Mouse (Mus musculus): ENCODE results near the gene Agbl1.

Gene Agbl1

DNA sequence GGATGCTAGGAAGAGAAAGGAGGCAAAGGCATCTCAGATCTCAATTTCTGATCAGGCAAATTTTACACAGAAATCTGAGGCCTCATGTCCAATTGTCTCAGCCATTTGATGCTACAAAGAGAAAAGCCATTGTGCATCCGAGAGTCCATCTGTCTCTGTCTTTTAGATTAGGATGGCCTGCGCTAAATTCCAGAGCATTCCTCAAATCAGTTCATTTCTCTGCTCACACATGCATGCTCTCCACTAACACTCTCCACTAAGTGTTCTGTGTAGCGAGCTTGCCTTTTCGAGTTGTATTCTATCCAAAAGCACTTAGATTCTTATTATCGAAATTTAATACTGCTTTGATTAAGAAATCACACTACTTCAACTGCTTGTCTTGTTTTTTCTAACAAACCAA lies 159.6 kb downstream of the Agbl1 start:
- DNase-seq (ENCODE audit: low spot score in 2 of 2): no peak

DNA sequence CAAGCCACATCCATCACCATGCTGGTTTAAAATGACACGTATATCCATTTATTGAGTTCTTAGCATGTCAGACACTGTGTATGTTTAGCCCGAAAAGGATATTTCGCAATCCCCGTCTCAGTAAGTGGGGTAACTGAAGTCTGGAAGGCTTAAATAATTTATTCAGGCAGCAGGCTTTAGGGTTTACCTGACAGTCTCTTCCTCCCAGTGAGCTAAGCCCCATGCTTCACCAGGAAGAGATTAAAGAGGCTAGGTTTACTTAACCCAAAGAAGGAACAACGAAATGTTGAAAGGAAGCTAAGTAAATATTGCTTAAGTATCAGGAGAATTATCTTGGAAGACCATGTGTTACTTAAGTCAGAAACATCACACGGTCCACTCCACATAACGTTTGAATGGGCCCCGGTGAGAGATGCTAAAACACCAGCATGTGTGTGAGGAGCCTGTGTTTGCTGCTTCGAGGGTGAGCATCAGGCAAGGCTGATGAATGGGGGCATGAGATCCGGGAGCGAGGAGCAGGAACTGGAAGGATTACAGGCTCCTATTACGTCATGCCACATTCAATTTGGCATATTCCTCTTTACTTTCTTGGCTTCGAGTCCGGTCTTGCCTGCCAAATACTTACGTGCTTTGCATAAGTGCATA lies 162.7 kb downstream of the Agbl1 start:
- no peak for DNase-seq (ENCODE audit: low spot score in 2 of 2)

DNA sequence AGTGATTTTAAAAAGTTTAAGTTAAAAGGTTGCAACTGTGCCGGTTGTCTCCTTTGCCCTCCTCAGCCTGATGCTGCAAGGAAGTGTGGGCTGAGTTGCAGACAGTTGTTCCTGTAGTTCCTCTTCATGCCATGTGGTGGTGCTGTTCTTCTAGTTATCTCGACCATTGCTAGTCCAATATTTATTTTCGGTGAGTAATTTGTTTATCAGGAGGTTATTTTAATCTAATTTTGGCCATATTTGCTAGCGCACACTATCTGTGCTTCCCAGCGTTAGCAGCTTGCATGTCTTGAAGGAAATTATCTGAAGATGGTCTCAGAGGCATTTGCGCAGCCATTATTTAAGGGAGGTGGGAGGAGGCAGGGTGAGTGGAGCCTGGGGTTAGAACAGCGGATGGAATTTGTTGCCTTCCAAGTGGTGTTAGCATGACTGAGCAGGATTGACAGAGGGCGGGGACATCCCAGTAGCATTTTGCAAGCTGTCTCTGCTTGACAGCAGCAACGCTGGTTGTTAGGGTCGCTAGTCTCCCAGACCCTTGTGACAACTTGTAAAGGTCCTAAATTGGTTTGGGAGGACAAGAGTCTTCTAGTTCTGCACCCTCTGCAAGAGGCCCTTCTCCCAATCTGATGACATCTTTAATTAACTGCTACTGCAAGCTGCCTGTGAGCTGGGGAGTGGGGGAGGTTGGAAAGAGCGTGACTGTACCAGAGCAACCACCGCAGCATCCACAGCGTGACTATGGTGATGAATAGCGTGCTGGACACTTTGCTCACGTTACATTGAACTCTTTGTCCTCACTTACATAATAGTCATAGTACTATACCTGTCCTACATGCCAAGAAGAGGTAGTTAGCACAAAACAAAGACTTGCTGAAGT lies 163.5 kb downstream of the Agbl1 start:
- peak; percentile 87 for DNase-seq (ENCODE audit: low spot score in 2 of 2)

DNA sequence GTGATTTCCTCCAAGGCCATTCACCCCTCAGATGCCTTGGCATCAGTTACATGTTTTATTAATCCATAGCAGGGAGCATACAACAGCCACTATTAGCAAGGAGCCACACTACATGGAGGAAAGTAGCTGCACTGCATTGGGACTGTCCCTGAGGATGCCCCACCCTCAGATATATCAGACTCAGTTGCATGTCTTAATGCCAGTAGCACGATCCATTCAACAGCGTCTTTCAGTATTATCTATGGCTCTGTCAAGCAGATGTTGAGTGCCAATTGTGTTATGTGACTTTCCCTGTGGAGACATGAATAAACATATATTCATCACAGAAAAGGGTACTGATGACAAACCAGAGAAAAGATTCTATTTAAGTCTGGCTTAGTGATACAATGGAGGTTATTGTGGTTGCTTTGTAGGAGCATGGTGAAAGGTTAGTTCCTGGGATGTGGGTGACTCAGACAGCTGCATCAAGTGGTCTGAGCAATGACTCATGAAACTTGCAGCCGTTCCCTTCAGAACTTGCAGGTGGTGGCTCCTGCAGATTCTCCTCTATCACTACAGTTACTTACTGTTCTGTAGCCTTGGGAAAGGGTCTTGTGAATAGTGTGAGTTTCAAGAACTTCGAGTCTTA lies 178.4 kb downstream of the Agbl1 start:
- no peak for DNase-seq (ENCODE audit: low spot score in 2 of 2)

DNA sequence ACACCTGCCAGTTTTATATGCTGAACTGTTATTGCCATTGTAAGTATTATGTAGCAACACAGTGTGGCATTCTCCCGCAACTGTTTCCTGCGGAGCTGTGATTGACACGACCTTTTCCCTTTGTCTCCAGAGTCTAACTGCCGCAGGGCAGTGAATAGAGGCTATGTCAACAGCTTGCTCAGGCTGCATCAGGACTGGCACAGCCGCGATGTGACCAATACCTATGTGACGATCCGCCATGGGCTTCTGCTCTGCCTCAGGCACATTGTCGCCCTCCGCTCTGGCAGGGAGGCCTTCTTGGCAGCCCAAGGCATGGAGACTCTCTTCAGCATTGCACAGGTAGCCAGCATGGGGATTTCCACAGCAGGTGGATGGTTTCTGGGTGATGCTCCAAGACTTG lies 179.3 kb downstream of the Agbl1 start:
- no peak for DNase-seq (ENCODE audit: low spot score in 2 of 2)

DNA sequence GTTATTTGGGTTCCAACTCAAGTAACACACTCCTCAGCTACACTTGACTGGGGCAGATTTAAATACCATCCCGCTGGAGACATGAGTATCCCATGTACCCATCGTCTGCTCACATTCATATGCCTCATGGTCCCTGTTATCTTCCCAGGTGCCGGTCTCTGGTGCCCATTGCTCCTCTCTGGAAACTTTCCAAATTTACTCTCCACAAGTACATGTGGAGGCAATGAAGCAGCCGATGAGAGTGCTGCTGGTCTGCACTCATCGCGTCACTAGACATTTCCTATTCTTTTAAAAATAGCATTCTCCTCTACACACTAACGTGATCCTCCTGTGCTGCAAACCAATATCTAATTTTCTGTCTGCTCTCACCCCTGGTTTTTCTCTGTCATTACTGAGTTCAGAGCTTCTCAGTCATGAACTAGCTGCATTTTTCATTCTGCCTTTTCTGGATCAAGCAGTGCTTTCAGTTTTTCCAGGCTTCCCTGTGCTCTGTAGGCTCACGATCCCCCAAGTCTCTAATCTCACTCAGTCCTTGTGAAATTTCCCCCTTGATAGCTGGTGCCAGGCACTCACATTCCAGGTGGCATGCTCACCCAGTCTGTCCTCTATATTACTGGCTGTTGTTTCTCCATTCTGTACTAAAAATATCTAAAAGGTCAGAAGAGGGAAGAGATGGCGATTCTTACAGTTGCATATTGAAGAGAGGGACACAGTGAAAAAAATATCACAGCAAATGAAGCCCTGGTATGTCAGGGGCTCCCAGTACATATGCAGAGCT lies 180.9 kb downstream of the Agbl1 start:
- no peak for DNase-seq (ENCODE audit: low spot score in 2 of 2)

DNA sequence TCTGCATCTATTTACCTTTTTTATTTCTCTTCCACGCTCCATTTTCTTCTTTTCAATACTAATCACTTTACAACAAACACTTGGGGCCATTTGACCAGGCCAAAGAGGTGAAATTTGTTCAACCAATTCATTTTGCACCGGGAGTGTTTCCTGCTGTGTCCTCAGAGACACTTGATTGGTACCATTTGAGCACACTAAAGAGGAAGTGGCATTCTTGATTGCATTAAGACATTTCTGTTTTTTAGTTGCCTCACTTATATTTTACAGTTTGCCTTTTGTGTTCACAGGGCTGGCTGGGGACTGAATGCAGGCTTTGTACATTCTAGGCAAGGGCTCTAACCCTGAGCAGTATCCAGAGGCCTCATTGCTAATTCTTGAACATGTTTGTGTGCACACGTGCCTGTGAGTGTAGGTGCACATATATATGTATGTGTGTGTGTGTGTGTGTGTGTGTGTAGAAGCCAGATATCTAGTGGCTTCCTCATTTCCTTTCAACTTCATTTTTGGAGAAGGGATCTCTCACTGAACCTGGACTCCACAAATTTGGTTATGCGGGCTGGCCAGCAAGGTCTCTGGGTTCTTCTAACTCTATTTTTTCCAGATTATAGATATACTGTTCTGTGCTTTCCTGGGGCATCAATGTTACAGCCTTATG lies 182.4 kb downstream of the Agbl1 start:
- no peak for DNase-seq (ENCODE audit: low spot score in 2 of 2)

DNA sequence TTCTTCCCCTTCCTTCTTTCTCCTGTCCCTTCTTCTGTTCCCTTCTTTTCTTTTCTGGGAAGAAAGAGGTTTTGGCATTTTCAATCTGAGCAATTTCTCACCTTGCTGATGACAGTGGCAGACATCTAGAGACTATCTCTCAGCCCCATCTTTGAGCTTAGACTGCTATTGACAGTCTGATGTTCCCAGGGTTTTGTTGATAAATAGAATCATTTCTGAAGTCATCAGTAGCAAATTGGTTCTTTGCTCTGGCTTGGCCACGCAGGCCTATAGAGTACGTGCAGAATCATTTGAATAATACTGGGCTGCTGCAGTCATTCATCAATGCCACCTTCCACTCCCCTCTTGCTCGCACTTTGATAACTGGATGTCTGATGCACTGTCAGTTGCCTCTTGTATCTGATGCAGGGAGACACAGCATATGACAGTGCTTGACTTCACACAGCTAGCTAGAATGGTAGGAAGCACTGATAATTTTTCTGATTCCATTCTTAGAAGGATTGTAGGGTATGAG lies 186.5 kb downstream of the Agbl1 start:
- no peak for DNase-seq (ENCODE audit: low spot score in 2 of 2)

DNA sequence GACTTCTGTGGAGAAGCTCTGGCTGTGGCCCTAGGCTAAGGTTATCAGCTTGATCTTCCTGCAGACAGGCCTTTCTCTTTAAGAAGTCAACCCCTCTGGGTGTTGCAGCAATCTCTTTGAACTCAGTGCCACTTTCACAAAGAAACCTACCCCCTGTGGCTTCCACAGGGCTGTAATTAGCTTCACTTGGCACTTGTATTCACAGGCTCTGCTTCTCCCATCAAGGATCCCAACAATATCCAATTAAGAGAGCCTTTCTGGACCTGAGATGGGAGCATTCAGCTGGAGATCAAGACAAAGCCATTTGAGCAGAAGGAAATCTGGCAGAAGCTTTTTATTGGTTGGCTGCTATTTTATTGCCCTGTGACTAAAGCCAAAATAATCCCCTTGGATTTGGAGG lies 208.9 kb downstream of the Agbl1 start:
- DNase-seq (ENCODE audit: low spot score in 2 of 2): peak in 1 of 2 experiments; percentile 18

DNA sequence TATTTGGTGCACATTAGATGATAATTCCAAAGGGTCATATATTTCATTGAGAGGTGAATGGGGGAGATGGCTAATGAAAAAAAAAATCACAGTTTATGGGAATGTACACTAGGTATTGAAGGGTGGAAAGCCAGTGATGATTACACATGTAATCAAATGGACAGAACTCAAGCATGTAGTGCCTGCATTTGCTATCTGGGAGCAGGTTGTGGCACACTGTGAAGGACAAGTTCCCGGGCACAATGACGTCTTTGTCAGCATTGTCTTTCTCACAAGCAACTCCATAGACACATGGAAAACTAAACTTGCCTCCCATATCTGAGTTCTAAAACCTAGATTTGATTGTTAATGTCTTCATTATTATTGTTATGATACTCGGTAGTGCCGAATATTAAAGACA lies 209.3 kb downstream of the Agbl1 start:
- no peak for DNase-seq (ENCODE audit: low spot score in 2 of 2)

DNA sequence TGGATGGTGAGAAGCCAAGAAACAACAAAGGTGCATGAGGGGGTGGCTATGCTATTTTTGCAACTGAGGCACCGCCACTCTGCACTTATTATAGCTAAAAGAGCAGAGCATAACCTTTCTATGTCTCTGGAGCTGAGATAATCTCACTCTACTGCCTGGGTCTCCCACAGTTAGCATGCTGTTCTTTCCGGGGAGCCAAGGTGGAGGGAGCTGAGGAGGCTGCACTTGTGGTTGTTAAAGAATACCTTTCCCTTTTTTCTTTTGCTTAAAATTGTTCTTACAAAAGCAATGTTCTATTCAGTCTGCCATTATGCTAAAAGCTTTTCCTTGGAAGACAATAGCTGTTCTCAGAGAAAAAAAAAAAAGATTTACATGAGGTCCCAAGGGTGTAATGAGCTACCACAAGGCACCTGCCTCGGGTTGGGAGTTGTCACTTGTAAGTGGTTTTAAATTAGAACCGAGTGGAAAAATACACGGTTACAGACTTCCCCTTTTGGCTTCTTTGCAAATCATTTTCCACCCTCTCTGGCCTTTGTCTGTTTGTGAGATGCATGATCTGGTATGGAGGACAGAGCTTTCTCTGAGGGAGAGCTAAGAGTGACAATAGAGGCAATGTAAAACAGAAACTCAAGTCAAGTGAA lies 232.8 kb downstream of the Agbl1 start:
- peak in 1 of 2 experiments; percentile 21 for DNase-seq (ENCODE audit: low spot score in 2 of 2)

DNA sequence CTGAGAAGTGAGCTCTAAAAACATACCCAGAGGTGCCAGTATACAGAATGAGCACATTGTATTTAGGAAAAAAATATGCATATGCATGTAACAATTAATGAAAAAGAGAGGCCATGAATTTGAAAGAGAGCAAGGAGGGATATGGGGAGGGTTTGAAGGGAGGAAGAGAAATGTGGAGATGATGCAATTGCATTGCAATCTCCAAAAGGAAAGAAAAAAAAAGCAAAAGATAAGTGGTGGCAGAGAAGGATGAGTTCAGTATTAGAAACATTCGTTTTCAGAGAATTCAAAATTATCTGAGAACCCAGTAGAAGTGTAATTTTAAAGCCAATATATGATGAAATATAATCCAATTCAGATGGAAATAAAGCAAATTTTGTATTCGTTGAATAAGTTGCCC lies 236.7 kb downstream of the Agbl1 start:
- no peak for DNase-seq (ENCODE audit: low spot score in 2 of 2)

DNA sequence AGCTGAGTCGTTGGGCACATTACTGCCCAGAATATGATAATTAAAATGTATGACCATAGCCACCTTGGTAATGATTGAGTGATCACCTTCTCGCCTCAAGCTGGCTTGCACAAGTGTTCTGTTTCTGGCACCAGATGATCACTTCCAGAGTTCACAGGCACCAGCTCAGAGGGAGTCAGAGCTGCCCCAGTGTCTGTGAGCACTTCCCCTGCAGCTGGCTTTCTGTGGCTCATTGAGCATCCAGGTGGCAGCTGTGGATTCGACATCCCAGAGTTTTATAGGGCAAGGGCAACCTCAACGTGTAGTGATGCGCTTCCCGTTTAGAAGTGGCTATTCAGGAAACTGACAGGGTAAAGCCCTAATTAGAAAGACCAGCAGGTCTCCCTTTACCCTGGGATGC lies 244.5 kb downstream of the Agbl1 start:
- DNase-seq (ENCODE audit: low spot score in 2 of 2): peak; percentile 20 to 25

DNA sequence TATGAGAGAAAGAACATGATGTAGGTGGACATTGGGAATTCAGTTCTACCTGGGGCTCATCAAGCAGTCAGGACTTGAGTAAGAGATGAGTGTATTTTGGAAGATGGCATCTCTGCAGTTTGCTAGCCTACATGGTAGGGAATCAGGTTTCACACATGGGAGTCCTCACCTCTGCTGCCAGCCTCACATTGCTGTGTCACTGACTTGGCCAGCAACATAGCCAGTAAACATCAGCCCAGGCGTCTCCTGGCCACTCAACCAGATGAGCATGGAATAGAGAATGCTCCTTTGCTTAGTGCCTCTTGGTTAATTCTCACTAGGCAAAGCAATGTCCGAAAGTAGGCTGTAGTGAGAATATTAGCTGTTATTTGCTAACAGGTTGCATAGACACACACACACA lies 255.9 kb downstream of the Agbl1 start:
- no peak for DNase-seq (ENCODE audit: low spot score in 2 of 2)

DNA sequence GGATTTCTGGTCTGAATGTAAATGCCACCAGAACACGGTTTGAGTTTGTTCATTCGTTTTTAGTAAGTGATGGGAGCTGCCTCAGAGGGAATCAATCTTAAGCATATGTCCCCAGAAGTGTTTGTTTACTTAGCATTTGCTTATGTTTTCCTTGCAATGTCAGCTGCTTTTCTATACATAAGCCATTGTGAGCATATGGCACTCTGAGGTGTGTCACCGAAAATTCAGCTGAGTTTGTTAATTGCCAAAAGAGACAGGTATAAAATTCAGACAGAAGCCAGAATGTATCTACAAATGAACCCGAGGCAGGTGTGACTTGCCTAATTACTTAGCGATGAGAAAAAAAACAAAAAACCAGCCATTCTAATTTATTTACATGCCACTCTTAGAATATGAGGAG lies 257.8 kb downstream of the Agbl1 start:
- no peak for DNase-seq (ENCODE audit: low spot score in 2 of 2)

DNA sequence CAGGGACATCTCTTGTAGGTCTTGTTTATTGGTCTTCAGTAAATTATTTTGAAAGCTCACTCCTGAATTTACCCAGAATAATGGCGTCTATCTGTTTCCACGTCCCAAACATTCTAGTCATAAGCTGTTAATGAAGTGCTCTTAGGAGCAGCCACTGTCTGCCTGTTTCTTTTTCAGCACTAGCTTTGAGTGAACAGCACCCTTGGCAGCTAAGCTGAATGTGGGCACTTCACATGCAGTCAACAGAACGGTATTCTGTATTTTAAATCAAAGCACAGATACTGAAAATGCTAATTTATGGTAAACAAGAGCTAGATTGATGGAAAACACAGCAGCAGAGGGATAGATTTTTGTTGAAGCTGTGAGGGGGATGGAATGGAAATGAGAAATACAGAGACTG lies 294.6 kb downstream of the Agbl1 start:
- peak; percentile 20 to 40 for DNase-seq (ENCODE audit: low spot score in 2 of 2)

DNA sequence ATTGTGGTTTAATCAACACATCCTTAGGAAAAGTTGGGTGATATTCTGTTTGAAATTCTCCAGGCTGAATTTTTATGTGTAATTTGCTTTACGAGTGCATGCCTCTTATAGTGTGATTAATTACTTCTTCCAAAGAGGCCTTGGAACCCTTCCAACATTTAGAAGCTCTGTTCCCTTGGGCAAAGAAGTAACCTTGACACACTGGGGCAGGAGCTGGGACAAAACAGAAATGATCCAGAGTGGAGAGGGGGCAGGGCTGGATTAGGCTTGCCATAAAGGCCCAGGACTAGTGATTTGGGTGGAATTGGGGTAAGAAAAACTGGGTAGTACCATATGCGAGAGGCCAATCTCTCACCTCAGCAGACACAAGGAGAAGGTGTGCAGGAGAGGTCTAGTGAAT lies 316.8 kb downstream of the Agbl1 start:
- DNase-seq (ENCODE audit: low spot score in 2 of 2): no peak

DNA sequence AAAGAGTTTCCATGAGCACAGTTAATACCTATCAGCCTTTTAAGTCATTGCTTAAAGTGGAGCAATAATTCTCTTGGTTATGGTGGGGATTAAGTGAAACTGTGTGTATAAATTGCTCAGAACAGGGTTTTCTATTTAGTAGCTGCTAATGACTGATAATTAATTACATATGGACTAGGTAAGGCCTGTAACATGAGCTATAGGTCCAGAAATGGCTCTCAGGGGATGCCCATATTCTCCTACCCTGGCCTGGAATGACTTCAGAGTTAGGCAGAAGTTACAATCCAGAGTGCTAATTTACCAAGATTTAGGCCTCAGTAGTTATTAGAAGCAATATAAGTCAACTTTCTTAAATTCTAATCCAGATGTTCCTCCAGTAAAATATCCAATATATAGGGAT lies 317.6 kb downstream of the Agbl1 start:
- no peak for DNase-seq (ENCODE audit: low spot score in 2 of 2)

DNA sequence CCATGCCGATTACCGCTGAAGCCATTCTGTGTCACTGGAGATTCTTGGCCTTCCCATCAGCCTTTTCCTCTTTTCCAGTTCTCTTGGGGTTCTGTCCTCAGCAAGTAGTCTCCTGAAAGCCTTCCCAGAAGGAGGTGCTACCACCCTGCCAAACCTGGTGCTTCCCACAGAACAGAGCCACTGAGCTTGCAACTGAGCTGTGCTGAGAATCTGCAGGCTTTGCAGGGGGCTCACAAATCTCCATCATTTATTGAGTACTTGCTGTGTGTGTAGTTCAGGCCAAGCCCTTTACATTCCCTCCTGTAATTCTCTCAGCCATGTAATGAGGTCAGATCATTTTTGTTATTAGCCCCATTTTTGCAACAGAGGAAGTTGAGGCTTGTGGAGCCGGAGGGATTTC lies 322.2 kb downstream of the Agbl1 start:
- no peak for DNase-seq (ENCODE audit: low spot score in 2 of 2)

DNA sequence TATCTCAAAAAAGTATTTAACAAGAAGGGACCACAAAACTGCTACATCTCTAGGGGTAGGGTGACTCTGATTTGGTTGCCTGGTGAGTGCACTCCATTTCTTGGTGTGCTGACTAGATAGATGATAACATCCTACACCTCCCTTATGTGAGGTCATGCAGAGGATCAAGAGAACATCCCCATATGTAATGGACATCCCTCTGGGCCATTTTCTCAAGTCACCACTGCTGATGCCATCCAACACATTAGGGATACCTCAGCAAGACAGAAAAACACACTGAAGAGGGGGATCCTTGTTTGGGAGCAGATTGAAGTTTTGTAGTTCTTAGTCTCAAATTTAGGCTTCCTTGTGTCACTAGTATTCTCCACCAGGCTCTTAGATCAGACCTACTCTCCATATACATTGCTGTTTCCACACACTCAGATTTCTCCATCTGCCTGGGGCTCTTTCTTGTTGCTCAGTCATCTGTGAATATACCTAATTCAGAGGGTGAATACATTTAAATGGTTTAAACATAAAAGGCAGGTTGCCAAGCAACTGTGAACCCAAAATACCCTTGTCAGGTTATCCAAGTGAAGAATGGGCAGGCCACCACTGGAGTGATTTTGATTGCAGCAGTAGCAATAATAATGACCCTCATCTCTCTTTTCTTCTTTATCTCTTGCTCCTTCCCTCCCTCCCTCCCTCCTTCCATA lies 331.0 kb downstream of the Agbl1 start:
- no peak for DNase-seq (ENCODE audit: low spot score in 2 of 2)

Data from right cerebral cortex, postnatal 10 days (tissue).